Mouse (Mus musculus) left cerebral cortex, adult 11 months (tissue): ENCODE results near the gene Synrg.

Experiments
- DNase-seq: peaks from one replicate; pipeline ENCODE4 v3.0.0; 2022; ENCODE audit warnings: low spot score

The Synrg gene

DNA sequence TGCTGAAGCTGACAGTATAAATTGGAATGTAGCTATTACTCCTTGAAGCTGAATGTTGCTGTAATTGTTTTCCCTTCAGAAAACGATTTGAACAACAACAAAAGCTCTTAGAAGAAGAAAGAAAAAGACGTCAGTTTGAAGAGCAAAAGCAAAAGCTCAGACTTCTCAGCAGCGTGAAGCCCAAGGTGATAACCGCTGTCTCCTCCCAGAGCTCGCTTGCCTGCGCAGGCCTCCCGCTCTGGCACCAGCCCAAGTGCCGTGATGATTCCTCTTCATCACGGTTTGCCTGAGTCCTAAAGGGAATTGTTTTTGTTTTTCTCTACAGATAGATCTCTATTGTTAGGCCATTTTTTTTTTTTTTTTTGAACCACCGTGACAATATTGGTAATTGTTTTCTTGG, 17.1 kb downstream of the Synrg start:
- DNase-seq, result no peak

GRCm38 (mm10) chr11:83991701-83992100, 27.5 kb downstream of the Synrg start:
- no peak for DNase-seq

DNA sequence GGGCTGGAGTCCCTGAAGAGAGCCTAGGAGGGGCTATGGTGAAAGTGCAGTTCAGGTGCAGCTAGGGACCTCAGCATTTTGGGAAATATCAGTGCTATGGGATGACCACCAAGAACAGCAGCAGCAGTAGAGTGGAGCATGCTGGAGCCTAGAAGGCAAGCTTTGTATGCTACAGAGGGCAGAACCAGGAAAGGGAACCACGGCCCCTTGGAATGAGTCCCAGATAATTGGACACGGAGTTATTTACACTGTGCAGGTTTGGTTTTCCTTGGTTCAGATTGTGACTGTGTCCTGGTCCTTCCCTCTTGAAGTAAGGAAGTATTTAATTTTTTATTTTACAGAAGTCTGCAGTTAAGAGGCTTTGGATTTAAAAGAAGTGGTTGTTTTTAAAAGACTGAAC, 29.2 kb downstream of the Synrg start:
- no peak for DNase-seq

- DNase-seq, result no peak
These were observed 30.3 kb downstream of the Synrg start for GRCm38 (mm10) chr11:83994481-83994880.

DNA sequence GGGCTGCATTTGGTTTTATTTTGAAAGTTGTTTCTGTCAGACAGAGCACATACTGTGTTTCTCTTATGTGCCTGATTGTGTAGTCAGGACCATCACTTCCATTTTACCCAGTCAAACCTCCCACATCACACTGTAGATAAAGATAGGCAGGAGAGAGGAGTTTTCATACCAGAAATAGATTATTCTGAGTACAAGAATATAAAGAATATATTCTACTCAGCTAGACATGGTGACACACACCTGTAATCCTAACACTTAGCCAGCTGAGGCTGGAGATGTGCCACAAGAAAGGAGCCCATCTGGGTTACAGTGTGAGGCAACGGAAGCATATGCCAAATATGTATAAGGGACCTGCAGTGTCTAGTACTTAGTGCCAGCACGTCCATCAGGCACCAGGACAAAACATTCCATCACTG, 31.3 kb downstream of the Synrg start:
- peak; percentile 33 for DNase-seq

DNA sequence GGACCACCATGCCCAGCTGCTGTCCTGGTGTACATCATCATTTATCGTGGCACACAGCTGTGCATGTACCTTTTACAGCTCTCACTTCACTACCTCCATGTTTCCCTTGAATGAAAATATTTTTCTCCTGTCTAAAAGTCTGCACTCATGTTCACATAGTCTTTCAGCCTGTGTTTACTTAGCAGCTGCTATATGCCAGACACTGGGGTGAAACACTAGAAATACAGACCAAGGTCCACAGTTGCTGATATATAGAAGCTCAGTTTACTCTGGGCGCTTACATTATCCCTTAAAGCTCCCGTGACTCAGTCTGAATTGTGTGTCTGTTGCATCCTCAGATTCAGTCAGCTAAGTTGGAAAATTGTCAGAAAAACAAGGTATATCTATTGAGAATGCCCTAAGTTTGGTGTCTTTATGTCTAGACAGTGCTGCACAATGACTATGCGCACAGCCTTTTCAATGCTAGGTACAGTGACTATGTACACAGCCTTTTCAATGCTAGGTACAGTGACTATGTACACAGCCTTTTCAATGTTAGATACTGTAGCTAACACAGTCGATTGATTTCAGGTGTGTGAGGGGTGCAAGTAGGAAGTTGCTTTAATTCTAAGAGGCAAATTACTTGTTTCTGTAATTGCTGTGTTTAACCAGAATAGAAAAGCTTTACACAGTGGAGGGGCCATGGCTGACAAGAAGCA, 33.1 kb downstream of the Synrg start:
- no peak for DNase-seq

GRCm38 (mm10) chr11:83998993-83999392, 34.8 kb downstream of the Synrg start:
- DNase-seq, result no peak

GRCm38 (mm10) chr11:83999411-83999915, 35.2 kb downstream of the Synrg start:
- no peak for DNase-seq

DNA sequence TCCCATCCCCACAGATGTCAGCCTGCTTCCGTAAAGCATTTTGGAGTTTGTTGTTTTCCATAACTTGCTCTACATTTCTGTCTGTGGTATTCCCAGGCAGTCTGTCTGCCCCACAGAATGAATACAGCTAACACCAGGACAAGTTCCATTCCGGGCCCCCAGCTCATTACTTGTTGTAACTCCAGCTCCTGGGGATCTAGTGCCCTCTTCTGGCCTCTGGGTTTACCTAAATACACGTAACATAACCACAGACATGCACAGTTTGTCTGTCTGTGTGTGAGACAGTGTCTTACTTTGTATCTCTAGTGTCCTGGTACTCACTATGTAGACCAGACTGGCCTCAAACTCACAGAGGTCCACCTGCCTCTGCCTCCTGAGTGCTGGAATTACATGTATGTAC, 37.0 kb downstream of the Synrg start:
- no peak for DNase-seq

- peak; percentile 30 for DNase-seq
These were observed 39.8 kb downstream of the Synrg start for GRCm38 (mm10) chr11:84003986-84004385.

DNA sequence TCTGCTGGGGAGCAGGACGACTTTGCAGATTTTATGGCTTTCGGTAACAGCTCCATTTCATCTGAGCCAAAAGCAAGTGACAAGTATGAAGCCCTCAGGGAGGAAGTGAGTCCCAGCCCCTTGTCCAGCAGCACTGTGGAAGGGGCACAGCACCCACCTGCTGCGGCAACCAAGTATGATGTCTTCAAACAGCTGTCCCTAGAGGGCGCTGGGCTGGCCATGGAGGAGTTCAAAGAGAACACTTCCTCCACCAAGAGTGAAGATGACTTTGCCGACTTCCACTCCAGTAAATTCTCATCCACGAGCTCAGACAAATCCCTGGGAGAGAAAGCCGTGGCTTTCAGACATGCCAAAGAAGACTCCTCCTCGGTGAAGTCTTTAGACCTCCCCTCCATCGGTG, 44.8 kb downstream of the Synrg start:
- DNase-seq, result no peak

- DNase-seq, result no peak
These were observed 46.2 kb downstream of the Synrg start for GRCm38 (mm10) chr11:84010411-84010810.

DNA sequence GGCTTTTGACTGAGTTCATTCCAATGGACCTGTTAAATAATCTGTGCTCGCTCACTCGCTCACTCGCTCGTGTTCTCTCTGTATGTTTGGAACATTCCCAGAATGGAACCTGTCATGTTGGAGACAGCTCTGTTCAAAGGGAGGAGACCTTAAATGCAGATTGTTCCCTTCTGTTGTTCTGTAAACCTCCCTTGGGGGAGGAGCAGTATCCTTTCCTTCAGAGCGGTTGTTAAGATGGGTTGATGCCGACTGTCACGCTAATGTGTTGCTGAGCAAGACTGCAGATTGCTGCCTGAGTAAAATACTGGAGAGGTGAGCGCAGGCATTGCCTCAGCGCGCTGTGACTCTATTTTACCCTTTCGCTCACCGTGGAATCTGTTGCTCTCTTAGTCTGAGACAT, 46.8 kb downstream of the Synrg start:
- DNase-seq, result no peak

DNA sequence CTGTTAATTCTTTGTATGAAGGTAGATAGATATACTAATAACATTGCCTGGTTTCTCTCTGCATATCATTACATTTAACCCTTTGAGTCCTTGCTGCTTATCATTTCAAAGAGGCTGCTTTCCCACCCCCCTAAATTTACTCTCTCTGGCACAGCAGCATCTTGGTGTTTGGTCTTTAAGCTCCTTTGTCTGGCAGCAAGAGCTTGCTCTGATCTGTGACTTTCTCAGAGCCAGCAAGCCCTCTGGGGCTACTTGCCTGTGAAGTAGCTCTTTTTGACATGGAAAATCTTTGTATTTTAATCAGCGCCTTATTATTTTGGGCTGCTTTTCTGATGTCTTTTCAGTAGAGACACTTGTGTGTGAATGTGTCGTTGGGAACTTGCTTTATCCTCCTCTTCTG, 47.3 kb downstream of the Synrg start:
- no peak for DNase-seq

DNA sequence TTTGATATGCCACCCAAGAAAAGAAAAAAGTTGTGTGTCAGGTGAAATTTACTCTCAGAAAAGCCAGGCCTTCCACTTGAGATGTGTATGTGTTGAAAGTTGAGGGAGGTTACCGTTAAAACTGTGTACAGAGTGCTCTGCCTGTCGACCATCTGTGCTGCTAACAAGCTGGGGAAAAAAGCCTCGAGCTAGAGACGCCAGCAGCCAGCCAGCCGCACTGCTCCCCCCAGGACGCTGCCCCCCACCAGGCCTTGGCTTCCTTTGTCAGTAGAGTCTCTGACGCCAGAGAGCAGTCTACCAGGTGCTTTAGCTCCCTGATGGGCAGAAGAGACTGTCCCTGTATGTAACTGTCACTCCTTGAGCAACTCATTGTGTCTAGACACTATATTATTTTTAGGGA, 48.9 kb downstream of the Synrg start:
- DNase-seq, result no peak

DNA sequence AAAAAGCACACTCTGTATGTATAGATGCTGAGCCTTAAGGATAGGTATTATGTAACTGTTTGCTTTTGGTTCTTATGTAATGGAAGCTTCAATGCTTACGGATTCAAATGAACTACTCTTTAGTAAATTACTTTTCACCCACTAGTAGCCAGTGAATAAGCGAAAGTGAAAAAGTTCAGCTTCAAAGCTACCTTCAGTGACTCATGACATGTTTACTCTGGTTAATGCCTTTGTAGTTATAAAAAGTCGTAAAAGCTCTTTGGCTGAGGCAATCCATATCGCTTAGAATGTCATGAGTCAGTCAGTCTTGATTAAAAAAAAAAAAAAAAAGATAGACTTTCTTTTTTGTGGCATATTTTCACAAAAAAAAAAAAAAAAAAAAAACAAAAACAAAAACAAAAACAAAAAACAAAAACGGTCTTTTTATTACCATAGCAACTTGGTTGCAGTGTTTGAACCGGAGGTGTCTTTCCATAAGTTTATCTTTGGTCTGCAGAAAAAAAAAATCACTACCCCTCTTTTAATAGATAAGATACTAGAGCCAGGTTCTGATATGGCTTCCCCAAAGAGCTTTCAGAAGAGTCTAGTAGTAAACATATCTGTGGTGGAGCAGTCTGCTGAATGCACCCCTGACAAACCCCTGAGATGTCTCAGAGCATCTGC, 52.0 kb downstream of the Synrg start:
- no peak for DNase-seq

- no peak for DNase-seq
These were observed 52.7 kb downstream of the Synrg start for GRCm38 (mm10) chr11:84016810-84017508.

- DNase-seq, result no peak
These were observed 63.0 kb downstream of the Synrg start for GRCm38 (mm10) chr11:84027231-84027630.

DNA sequence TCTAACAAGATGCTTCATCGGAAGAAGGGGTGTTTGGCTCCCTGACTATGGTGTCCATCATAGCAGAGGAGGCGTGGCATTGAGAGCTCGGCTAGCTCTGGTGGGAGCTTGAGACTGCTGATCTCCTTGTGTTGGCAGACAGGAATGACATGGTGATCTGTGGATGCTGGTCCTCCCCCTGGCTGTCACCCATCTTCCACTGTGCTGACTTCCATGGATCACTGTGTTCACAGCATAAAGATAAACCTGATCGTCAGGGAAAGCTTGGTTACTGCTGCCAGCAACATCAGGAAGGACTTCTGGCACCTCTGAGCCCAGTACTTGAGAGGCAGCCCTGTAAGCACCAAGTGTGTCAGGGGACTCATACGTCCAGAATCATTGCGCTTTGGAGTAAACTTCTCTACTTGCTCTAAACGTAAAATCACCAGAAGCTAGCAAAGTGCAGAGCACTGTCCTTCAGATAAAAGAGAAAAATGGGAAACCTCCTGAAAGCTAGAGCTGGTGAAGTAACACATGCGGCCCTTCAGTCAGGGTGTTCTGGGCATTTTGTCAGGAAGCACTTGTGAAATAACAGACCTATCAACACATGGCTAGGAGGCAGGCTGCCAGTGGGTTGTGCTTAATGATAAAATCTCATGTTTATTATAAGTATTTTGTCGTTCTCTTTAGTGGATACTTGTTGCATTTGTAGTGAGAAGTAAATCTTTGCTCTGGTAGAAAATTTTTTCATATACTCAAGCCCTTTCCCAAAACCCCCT, 64.2 kb downstream of the Synrg start:
- no peak for DNase-seq

- DNase-seq, result no peak
These were observed 67.7 kb downstream of the Synrg start for GRCm38 (mm10) chr11:84031971-84032370.

DNA sequence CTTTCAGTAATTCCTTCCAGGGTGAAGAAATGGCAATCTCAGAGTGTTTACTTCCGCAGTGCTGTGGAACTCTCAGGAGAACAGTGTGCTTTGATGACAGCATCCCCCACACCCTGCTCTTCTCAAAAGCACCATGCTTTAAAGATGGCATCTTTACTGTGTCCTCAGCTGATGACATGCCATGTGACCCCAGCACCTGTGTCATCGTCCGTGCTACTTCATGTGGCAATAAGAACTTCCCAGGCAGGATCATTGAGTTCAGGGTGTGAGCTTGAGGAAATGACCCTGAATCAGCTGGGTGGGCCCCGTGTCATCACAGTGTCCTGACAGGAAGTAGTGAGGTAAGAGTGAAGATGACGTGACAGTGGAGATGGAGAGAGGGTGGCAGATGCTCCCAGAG, 68.3 kb downstream of the Synrg start:
- DNase-seq, result no peak

- no peak for DNase-seq
These were observed 69.4 kb downstream of the Synrg start for GRCm38 (mm10) chr11:84033671-84034070.
